Mouse (Mus musculus) B cell, adult 62 days (primary cell): ENCODE results near the gene Gm21746. TPM values are rescaled to one million over a fixed set of nuclear protein-coding genes. Genes with fewer than 3 reads are reported as not detected.

Experiments
- total RNA-seq: library from RNA; stranded (reverse); gene quantifications from 4 replicates; pipeline ENCODE4 v1.2.4, GENCODE M21; 2023

Gene Gm21746
- total RNA-seq, result not detected in 4 replicates

DNA sequence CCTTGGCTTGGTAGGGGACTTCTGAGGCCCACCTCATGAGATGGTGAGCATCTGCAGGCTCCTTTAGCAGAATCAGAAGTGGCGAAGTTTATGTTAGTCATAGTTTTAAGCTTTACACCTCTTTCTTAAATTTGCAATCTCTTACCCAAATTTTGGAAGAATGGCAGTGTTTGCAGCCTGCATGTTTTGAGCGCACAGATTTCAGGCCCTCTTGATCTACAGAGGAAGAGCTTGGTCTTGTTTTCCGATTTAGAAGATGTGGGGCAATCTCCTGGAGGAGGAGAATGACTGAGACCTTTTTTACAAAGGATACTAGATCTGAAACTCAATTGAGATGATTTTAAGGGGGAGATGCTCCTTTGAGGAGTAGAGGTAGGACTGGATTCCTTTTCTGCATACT, at the start of gene Gm21746:
Gene Gm21746 (minus strand): TSS at position 101 of the 400 bp plus-strand sequence.

DNA sequence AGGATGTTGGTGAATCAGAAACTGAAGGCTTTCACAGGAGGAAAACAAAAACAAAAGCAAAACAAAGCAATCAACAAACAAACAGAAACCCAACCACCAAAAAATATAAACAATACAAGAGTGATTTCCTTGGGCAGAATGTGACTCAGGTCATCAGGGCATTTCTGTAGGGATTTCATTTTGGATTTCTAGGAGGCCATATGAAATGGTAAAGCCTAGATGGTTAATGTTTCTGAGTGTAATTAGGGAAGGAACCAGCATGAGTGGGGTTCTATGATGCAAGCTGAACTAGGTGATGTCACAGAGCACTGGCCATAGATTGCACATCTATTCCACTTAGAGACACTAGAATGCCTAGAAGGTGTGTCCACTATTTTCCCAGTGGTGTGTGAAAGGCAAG, 29.0 kb upstream of the Gm21746 start, which contains the start of gene Gm20873:
Gene Gm20873 (plus strand): TSS at position 301 of the 400 bp plus-strand sequence.

Other genes starting within 250 kb of the Gm21746 start
- not detected in 4 replicates for gene Gm20873, start 29.1 kb upstream of the Gm21746 start, total RNA-seq